Mouse (Mus musculus): ENCODE results near the gene Pacrg. TPM values are rescaled to one million over a fixed set of nuclear protein-coding genes. Genes with fewer than 3 reads are reported as not detected.

Pacrg gene
- total RNA-seq, 2 experiments from 2014 or later = 0.25 to 0.48 TPM

GRCm38 (mm10) chr17:10558671-10559070, 281.4 kb downstream of the Pacrg start:
- ATAC-seq (ENCODE audit: poor library complexity, severe bottlenecking) = no peak

GRCm38 (mm10) chr17:10552295-10553056, 287.6 kb downstream of the Pacrg start:
- no peak for ATAC-seq (ENCODE audit: poor library complexity, severe bottlenecking)

GRCm38 (mm10) chr17:10550781-10551520, 289.2 kb downstream of the Pacrg start:
- no peak for ATAC-seq (ENCODE audit: poor library complexity, severe bottlenecking)

- ATAC-seq (ENCODE audit: poor library complexity, severe bottlenecking) = no peak
These were observed 290.3 kb downstream of the Pacrg start for GRCm38 (mm10) chr17:10549825-10550224.

GRCm38 (mm10) chr17:10548969-10549368, 291.1 kb downstream of the Pacrg start:
- no peak for ATAC-seq (ENCODE audit: poor library complexity, severe bottlenecking)

GRCm38 (mm10) chr17:10540772-10541171, 299.3 kb downstream of the Pacrg start:
- ATAC-seq (ENCODE audit: poor library complexity, severe bottlenecking) = no peak

GRCm38 (mm10) chr17:10534206-10534605, 305.9 kb downstream of the Pacrg start:
- ATAC-seq (ENCODE audit: poor library complexity, severe bottlenecking) = no peak

GRCm38 (mm10) chr17:10533461-10533860, 306.6 kb downstream of the Pacrg start:
- no peak for ATAC-seq (ENCODE audit: poor library complexity, severe bottlenecking)

- no peak for ATAC-seq (ENCODE audit: poor library complexity, severe bottlenecking)
These were observed 309.1 kb downstream of the Pacrg start for GRCm38 (mm10) chr17:10531024-10531423.

GRCm38 (mm10) chr17:10529329-10529955, 310.7 kb downstream of the Pacrg start:
- no peak for ATAC-seq (ENCODE audit: poor library complexity, severe bottlenecking)

- no peak for ATAC-seq (ENCODE audit: poor library complexity, severe bottlenecking)
These were observed 318.8 kb downstream of the Pacrg start for GRCm38 (mm10) chr17:10521282-10521681.

- no peak for ATAC-seq (ENCODE audit: poor library complexity, severe bottlenecking)
These were observed 320.5 kb downstream of the Pacrg start for GRCm38 (mm10) chr17:10519506-10520155.

GRCm38 (mm10) chr17:10514812-10515211, 325.3 kb downstream of the Pacrg start:
- no peak for ATAC-seq (ENCODE audit: poor library complexity, severe bottlenecking)

GRCm38 (mm10) chr17:10510913-10511759, 329.0 kb downstream of the Pacrg start:
- no peak for ATAC-seq (ENCODE audit: poor library complexity, severe bottlenecking)

- ATAC-seq (ENCODE audit: poor library complexity, severe bottlenecking) = no peak
These were observed 329.6 kb downstream of the Pacrg start for GRCm38 (mm10) chr17:10510467-10510866.

- no peak for ATAC-seq (ENCODE audit: poor library complexity, severe bottlenecking)
These were observed 332.0 kb downstream of the Pacrg start for GRCm38 (mm10) chr17:10508088-10508487.

GRCm38 (mm10) chr17:10507466-10507865, 332.6 kb downstream of the Pacrg start:
- no peak for ATAC-seq (ENCODE audit: poor library complexity, severe bottlenecking)

- ATAC-seq (ENCODE audit: poor library complexity, severe bottlenecking) = no peak
These were observed 333.2 kb downstream of the Pacrg start for GRCm38 (mm10) chr17:10506896-10507295.

- no peak for ATAC-seq (ENCODE audit: poor library complexity, severe bottlenecking)
These were observed 338.7 kb downstream of the Pacrg start for GRCm38 (mm10) chr17:10501439-10501838.

- peak; percentile 52; the same call in 1 of the 2 replicates for ATAC-seq (ENCODE audit: poor library complexity, severe bottlenecking)
These were observed 339.2 kb downstream of the Pacrg start for GRCm38 (mm10) chr17:10500795-10501432.
